12 mouse cellular contexts compared by ENCODE assay signal in genomic region chr2:32722046-32722445, GRCm38 (mm10). TPM values are rescaled to one million over a fixed set of nuclear protein-coding genes. Genes with fewer than 3 reads are reported as not detected.
DNase-seq lines count a peak whose midpoint lies in the region; ATAC-seq lines count a peak whose summit lies in the region.
"Had no signal": no experiment of that assay in that cellular context is flagged by ENCODE, and none has a peak within 500 bp of the region (broad histone marks: within the 10 kb centered on the region; RNA-seq: fewer than 3 reads in every experiment).

No protein-coding gene starts in this region.

- no peaks in the 10 kb centered on the region for H3K36me3 ChIP-seq in hindbrain, embryonic 13.5 days
- no peaks in the 10 kb centered on the region for H3K36me3 ChIP-seq in hindbrain, embryonic 11.5 days (ENCODE audit: control insufficient read depth, insufficient read depth, low read length)
- no peaks in the 10 kb centered on the region for H3K36me3 ChIP-seq in embryonic facial prominence, embryonic 15.5 days
- peaks cover 23% of the 10 kb centered on the region for H3K36me3 ChIP-seq in megakaryocyte, embryonic 14.5 days (replicated peaks; ENCODE audit: low read length)
- H3K36me3 ChIP-seq: forebrain, embryonic 10.5 days; G1E had no signal

- ATAC-seq in hindbrain, embryonic 13.5 days (ENCODE audit: low FRiP score): no peak
- ATAC-seq in hindbrain, embryonic 11.5 days (ENCODE audit: low FRiP score): no peak
- no peak for ATAC-seq in embryonic facial prominence, embryonic 15.5 days (ENCODE audit: insufficient number of reproducible peaks, low FRiP score, low TSS enrichment, low read depth)

- H3K4me2 ChIP-seq in hindbrain, embryonic 13.5 days: peak overlapping the region; percentile 6; the same call in 1 of the 2 replicates
- no peak overlapping the region for H3K4me2 ChIP-seq in hindbrain, embryonic 11.5 days (replicated peaks; ENCODE audit: low read depth, low read length)
- H3K4me2 ChIP-seq in embryonic facial prominence, embryonic 15.5 days (replicated peaks): peak overlapping the region; percentile 34

- H3K9me3 ChIP-seq in hindbrain, embryonic 13.5 days: no peaks in the 10 kb centered on the region
- H3K9me3 ChIP-seq in hindbrain, embryonic 11.5 days (ENCODE audit: control insufficient read depth, low read length): no peaks in the 10 kb centered on the region
- H3K9me3 ChIP-seq in embryonic facial prominence, embryonic 15.5 days (replicated peaks): no peaks in the 10 kb centered on the region
- 0 out of 2 replicates have a peak, but pooled peaks cover 4% of the 10 kb centered on the region for H3K9me3 ChIP-seq in megakaryocyte, embryonic 14.5 days
- H3K9me3 ChIP-seq: forebrain, embryonic 10.5 days; G1E had no signal

- H3K4me1 ChIP-seq in hindbrain, embryonic 13.5 days (replicated peaks): peaks cover 18% of the 10 kb centered on the region
- no peaks in the 10 kb centered on the region for H3K4me1 ChIP-seq in hindbrain, embryonic 11.5 days (replicated peaks; ENCODE audit: control insufficient read depth, insufficient read depth, low read length)
- H3K4me1 ChIP-seq in embryonic facial prominence, embryonic 15.5 days: peaks cover 28% of the 10 kb centered on the region
- peaks cover 78% of the 10 kb centered on the region for H3K4me1 ChIP-seq in megakaryocyte, embryonic 14.5 days

- no peak overlapping the region; the same call in 1 of the 2 replicates for H3K9ac ChIP-seq in hindbrain, embryonic 13.5 days
- H3K9ac ChIP-seq in hindbrain, embryonic 11.5 days (ENCODE audit: low read depth, low read length): no peak overlapping the region
- H3K9ac ChIP-seq in embryonic facial prominence, embryonic 15.5 days: no peak overlapping the region

- 64% methylated on average over 6 of the region's 6 CpGs for WGBS in hindbrain, embryonic 13.5 days
- 70% methylated on average over 6 of the region's 6 CpGs for WGBS in hindbrain, embryonic 11.5 days
- 49% methylated on average over 6 of the region's 6 CpGs for WGBS in embryonic facial prominence, embryonic 15.5 days

- H3K4me3 ChIP-seq in hindbrain, embryonic 13.5 days: no peak overlapping the region
- no peak overlapping the region for H3K4me3 ChIP-seq in hindbrain, embryonic 11.5 days (ENCODE audit: low read depth, low read length)
- H3K4me3 ChIP-seq in embryonic facial prominence, embryonic 15.5 days (replicated peaks): peak overlapping the region; percentile 25
- peak overlapping the region; percentile 90 for H3K4me3 ChIP-seq in megakaryocyte, embryonic 14.5 days (replicated peaks)
- H3K4me3 ChIP-seq: forebrain, embryonic 10.5 days had no signal

- H3K27ac ChIP-seq in hindbrain, embryonic 13.5 days: no peak overlapping the region
- no peak overlapping the region for H3K27ac ChIP-seq in hindbrain, embryonic 11.5 days (ENCODE audit: low read depth, low read length)
- H3K27ac ChIP-seq in embryonic facial prominence, embryonic 15.5 days (replicated peaks): 0 out of 2 replicates have a peak overlapping the region, but pooled peaks have one; percentile 17

- DNase-seq in hindbrain, embryonic 11.5 days (ENCODE audit: low spot score): no peak
- DNase-seq in CD4-positive, CD25-positive, alpha-beta regulatory T cell, adult 2 months (ENCODE audit: low read depth, low spot score): peak; percentile 67
- DNase-seq in urinary bladder, postnatal 14 days (ENCODE audit: low spot score): no peak
- no peak for DNase-seq in ovary, postnatal 36 days (ENCODE audit: low spot score)
- DNase-seq in right cerebral cortex, postnatal 14 days: no peak
- DNase-seq: kidney, adult 8-10 months; right cerebral cortex, postnatal 25 days had no signal

- H3K27me3 ChIP-seq in hindbrain, embryonic 13.5 days: no peaks in the 10 kb centered on the region
- no peaks in the 10 kb centered on the region for H3K27me3 ChIP-seq in hindbrain, embryonic 11.5 days (ENCODE audit: control insufficient read depth, insufficient read depth, low read length)
- no peaks in the 10 kb centered on the region for H3K27me3 ChIP-seq in embryonic facial prominence, embryonic 15.5 days
- H3K27me3 ChIP-seq in megakaryocyte, embryonic 14.5 days (replicated peaks): no peaks in the 10 kb centered on the region

RNA-seq across cellular contexts. Expression of gene Sh2d3c, which starts 1.2 kb away (rescaled TPM):
- polyA plus RNA-seq in hindbrain, embryonic 13.5 days (2015; fragmentation: Nextera tagmentation; extraction: Ambion mirVana): 41.8 and 50.5 TPM in 2 replicates
- polyA plus RNA-seq in hindbrain, embryonic 11.5 days (2014; fragmentation: Nextera tagmentation; extraction: Ambion mirVana): 25.9 and 27.6 TPM in 2 replicates
- polyA plus RNA-seq in embryonic facial prominence, embryonic 15.5 days (2015; fragmentation: Nextera tagmentation; extraction: Ambion mirVana): 27.3 and 27.6 TPM in 2 replicates
- polyA plus RNA-seq in megakaryocyte, embryonic 14.5 days (2012; ENCODE audit: insufficient read depth, low replicate concordance): 13.4 and 21.1 TPM in 2 replicates

RNA-seq across cellular contexts. Expression of gene Cdk9, which starts 9.2 kb away (rescaled TPM):
- polyA plus RNA-seq in hindbrain, embryonic 13.5 days (2015; fragmentation: Nextera tagmentation; extraction: Ambion mirVana): 74.9 and 81.9 TPM in 2 replicates
- polyA plus RNA-seq in hindbrain, embryonic 11.5 days (2014; fragmentation: Nextera tagmentation; extraction: Ambion mirVana): 77.3 and 79.9 TPM in 2 replicates
- 105 and 106 TPM in 2 replicates for polyA plus RNA-seq in embryonic facial prominence, embryonic 15.5 days (2015; fragmentation: Nextera tagmentation; extraction: Ambion mirVana)
- 148 and 403 TPM in 2 replicates for polyA plus RNA-seq in megakaryocyte, embryonic 14.5 days (2012; ENCODE audit: insufficient read depth, low replicate concordance)

RNA-seq across cellular contexts. Expression of gene Fpgs, which starts 18.1 kb away (rescaled TPM):
- polyA plus RNA-seq in hindbrain, embryonic 13.5 days (2015; fragmentation: Nextera tagmentation; extraction: Ambion mirVana): 14.5 and 16.4 TPM in 2 replicates
- polyA plus RNA-seq in hindbrain, embryonic 11.5 days (2014; fragmentation: Nextera tagmentation; extraction: Ambion mirVana): 11.2 and 13.6 TPM in 2 replicates
- 31.6 and 33.2 TPM in 2 replicates for polyA plus RNA-seq in embryonic facial prominence, embryonic 15.5 days (2015; fragmentation: Nextera tagmentation; extraction: Ambion mirVana)
- 39.7 and 57.5 TPM in 2 replicates for polyA plus RNA-seq in megakaryocyte, embryonic 14.5 days (2012; ENCODE audit: insufficient read depth, low replicate concordance)

RNA-seq across cellular contexts. Expression of gene 6330409D20Rik, which starts 18.8 kb away (rescaled TPM):
- polyA plus RNA-seq in hindbrain, embryonic 13.5 days (2015; fragmentation: Nextera tagmentation; extraction: Ambion mirVana): 3.3 and 3.7 TPM in 2 replicates
- polyA plus RNA-seq in hindbrain, embryonic 11.5 days (2014; fragmentation: Nextera tagmentation; extraction: Ambion mirVana): 2.3 and 3.0 TPM in 2 replicates
- polyA plus RNA-seq in embryonic facial prominence, embryonic 15.5 days (2015; fragmentation: Nextera tagmentation; extraction: Ambion mirVana): 0.32 and 0.42 TPM in 2 replicates
- 3.0 TPM in 1 of 2 replicates, not detected in the other for polyA plus RNA-seq in megakaryocyte, embryonic 14.5 days (2012; ENCODE audit: insufficient read depth, low replicate concordance)
- polyA plus RNA-seq: G1E had no signal

RNA-seq across cellular contexts. Expression of gene Tor2a, which starts 35.0 kb away (rescaled TPM):
- polyA plus RNA-seq in hindbrain, embryonic 13.5 days (2015; fragmentation: Nextera tagmentation; extraction: Ambion mirVana): 54.2 and 54.4 TPM in 2 replicates
- polyA plus RNA-seq in hindbrain, embryonic 11.5 days (2014; fragmentation: Nextera tagmentation; extraction: Ambion mirVana): 53.1 and 53.5 TPM in 2 replicates
- polyA plus RNA-seq in embryonic facial prominence, embryonic 15.5 days (2015; fragmentation: Nextera tagmentation; extraction: Ambion mirVana): 69.0 and 71.3 TPM in 2 replicates
- polyA plus RNA-seq in megakaryocyte, embryonic 14.5 days (2012; ENCODE audit: insufficient read depth, low replicate concordance): 30.1 and 93.0 TPM in 2 replicates

Comparison
In these comparisons a context has a peak if more than half of its experiments do, and no peak if none do; other contexts are left out.
1. H3K4me3 ChIP-seq: peak in embryonic facial prominence, embryonic 15.5 days (single experiment) and megakaryocyte, embryonic 14.5 days (single experiment); none in hindbrain, embryonic 13.5 days (single experiment) and hindbrain, embryonic 11.5 days (single experiment).